Mouse (Mus musculus): ENCODE data around the gene Olfr1509.
"Not testable (repeated sequence)": the region's sequence is repeated elsewhere in the genome, so short reads cannot be mapped to it uniquely, and the experiment has no call there.

The Olfr1509 gene

DNA sequence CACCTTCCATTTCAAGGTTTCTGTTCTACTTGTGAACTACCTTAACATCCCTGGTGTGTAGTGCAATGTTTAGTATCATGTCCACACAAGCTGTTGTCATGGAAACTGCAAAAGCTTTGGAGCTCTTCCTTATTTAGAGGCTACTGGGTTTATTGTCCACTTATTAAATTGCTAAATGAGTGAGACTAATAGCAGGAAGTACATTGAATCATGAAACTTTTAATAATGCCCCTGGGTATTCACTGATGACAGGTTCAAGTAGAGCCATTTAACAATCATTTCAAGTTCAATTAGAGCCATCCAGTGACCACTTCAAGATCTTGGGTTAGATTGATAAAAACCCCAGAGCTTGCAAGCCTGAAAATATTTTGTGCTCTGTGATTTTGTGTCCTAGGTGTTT is at the start of gene Olfr1509:
Olfr1509 (plus strand) TSS at position 301 of the 400 bp plus-strand sequence.
- DNase-seq (ENCODE audit: low spot score in 2 of 2) = no peak

DNA sequence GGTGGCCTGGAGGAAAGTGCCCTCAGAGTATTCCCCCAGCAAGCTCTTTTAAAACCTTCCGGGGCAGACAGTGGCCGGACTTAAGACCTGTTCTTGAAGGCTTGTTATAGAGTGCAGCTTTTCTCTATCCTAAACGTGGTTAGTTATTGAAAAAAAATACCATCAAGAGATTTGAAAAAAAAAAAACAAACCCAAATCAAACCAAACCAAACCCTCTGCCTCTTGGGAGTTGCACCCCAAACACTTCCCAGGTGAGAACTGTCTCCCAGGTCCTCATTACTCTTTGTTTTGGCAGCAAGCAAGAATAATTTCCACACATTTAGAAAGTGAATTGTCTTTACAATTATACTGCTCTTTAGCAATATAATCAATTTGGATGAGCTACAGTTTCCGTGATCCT is 45.5 kb upstream of the Olfr1509 start, which contains the start of gene Olfr1511:
Olfr1511 (minus strand) TSS at position 101 of the 400 bp plus-strand sequence.
- DNase-seq (ENCODE audit: low spot score in 2 of 2) = no peak

GRCm38 (mm10) chr14:52410142-52410919 is 32.5 kb upstream of the Olfr1509 start:
- DNase-seq (ENCODE audit: low spot score in 2 of 2) = not testable (repeated sequence)

- no peak for DNase-seq (ENCODE audit: low spot score in 2 of 2)
Observed at GRCm38 (mm10) chr14:52414273-52414672, 28.5 kb upstream of the Olfr1509 start, which contains the start of gene Olfr1510. Gene Olfr1510, minus strand, starts transcription at chr14:52414373.

DNA sequence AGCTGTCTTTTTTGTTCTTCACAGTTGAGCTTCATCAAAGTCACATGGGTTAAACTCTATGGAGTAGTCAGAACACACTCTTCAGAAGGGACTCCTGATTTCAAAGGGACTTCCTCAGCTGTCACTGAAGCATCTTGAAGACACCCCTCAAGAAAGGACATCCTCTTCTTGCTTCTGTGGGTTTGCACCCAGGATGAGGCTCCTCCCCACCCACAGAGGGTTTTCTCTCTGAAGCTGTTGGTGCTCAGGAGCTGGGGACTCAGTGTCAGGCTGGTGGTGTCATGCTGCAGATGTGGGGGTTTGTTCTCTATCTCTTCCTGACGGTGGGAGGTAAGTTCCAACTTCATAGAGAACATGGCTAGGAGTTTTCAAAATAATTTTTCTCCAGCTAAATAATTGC is 15.1 kb upstream of the Olfr1509 start:
- DNase-seq (ENCODE audit: low spot score in 2 of 2) = no peak

DNA sequence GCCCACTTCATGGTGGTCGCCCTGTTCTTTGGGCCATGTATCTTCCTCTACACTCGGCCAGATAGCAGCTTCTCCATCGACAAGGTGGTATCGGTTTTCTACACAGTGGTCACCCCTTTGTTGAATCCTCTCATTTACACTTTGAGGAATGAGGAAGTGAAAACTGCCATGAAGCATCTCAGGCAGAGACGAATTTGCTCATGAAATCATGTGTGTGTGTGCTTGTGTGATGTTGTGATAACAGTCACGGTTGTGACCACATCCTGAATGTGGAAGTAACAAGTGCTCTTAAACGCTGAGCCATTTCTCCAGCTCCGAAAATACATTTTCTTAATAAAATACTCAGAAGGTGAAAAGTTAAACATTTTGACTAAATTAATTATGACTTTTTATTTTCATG is 8.3 kb downstream of the Olfr1509 start:
- DNase-seq (ENCODE audit: low spot score in 2 of 2) = no peak

GRCm38 (mm10) chr14:52461928-52462327 is 19.1 kb downstream of the Olfr1509 start:
- DNase-seq (ENCODE audit: low spot score in 2 of 2) = no peak

GRCm38 (mm10) chr14:52465738-52466137 is 22.9 kb downstream of the Olfr1509 start:
- DNase-seq (ENCODE audit: low spot score in 2 of 2) = no peak

- no peak for DNase-seq (ENCODE audit: low spot score in 2 of 2)
Observed at GRCm38 (mm10) chr14:52467395-52467794, 24.6 kb downstream of the Olfr1509 start, which contains the start of gene Olfr1508. Gene Olfr1508, minus strand, starts transcription at chr14:52467495.

DNA sequence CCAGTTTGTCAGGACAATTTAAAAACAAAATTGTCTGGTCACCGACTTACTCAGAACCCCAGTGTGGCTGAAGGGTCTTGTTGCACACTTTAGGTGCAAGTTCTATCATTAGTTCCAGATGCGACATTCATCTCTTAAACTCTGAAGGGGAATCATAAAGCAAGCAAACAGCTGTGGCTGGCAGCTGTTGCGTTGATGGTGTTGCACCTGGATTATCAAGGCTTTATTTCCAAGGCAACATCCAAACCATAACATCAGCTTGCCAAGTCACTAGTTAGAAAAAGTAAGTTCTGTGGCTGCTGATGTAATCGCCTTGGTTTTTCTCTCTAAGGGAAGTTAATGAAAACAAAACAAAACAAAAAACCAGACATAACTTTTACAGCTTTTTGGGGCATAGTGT is 52.7 kb downstream of the Olfr1509 start, which contains the start of gene Olfr1507:
Olfr1507 (minus strand) TSS at position 234 of the 400 bp plus-strand sequence.
- no peak for DNase-seq (ENCODE audit: low spot score in 2 of 2)

All from right cerebral cortex, postnatal 10 days (tissue).